Mouse (Mus musculus): Measurements from ENCODE around the gene Insr. TPM values are rescaled to one million over a fixed set of nuclear protein-coding genes. Genes with fewer than 3 reads are reported as not detected.
"Not testable (repeated sequence)": the region's sequence is repeated elsewhere in the genome, so short reads cannot be mapped to it uniquely, and the experiment has no call there.

Insr gene
- polyA plus RNA-seq, 1 experiment from 2014 or later, result 41.8 TPM

DNA sequence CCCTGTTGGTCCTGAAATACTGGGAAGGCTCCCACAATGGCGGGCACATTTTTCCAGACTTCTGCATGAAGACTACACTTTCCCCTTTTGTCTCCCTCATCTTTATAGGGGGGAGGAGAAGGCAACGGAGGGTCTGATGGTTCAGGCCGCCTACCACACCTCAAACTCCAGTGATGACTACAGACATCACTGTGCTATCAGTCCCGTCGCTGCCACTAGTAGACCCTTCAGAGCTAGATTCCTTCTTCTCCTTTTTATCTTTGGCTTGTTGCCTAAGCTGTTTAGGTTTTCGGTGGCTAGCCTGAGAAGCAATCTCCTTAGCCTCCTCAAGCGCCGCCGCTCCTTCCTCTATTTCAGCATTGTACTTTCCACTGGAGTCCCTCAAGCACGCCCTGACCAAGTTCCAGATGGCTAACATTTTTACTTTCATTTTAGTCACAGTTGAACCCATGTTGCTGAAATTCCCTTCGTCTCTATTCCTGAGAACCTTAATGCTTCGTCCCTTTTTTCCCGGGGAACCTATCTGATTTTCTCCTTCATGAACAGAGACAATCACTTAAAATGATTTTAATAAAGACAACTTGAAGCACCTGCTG is 28.9 kb upstream of the Insr start:
- H3K4me1 ChIP-seq; H3K27me3 ChIP-seq; ATAC-seq (ENCODE audit: insufficient number of reproducible peaks, insufficient read depth, low FRiP score, low TSS enrichment, low read depth); H3K36me3 ChIP-seq; H3K4me2 ChIP-seq; H3K4me3 ChIP-seq; H3K9me3 ChIP-seq; H3K9ac ChIP-seq; H3K27ac ChIP-seq: not testable (repeated sequence)
- WGBS, result 90% methylated on average over 13 of the region's 13 CpGs

DNA sequence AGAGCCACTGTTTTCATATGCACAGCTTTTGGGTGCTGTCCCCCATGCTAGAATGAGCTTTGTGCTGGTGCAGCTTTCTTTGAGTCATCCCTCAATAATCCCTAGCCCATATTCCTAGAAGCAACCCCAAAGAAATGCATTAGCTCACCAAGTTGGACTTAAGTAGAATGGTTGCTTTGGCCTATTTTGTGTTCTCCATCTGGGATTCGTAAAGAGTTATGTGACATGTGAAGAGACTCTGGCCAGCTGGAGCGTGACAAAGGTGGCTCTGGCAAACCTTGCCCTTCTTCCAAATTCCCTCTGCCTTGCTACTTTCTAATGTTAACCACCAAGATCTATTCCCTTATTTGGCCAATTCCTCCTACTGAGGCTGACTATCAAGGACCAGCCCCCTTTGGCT is 22.7 kb upstream of the Insr start:
- Histone ChIP-seq H3K27ac (no peak overlapping the region), H3K9me3 (no peaks in the 10 kb centered on the region), H3K4me3 (no peak overlapping the region), H3K36me3 (no peaks in the 10 kb centered on the region), H3K4me2 (no peak overlapping the region), H3K9ac (no peak overlapping the region), H3K4me1 (no peaks in the 10 kb centered on the region), H3K27me3 (no peaks in the 10 kb centered on the region)
- ATAC-seq (ENCODE audit: insufficient number of reproducible peaks, insufficient read depth, low FRiP score, low TSS enrichment, low read depth), result no peak
- 72% methylated on average over 2 of the region's 2 CpGs for WGBS

DNA sequence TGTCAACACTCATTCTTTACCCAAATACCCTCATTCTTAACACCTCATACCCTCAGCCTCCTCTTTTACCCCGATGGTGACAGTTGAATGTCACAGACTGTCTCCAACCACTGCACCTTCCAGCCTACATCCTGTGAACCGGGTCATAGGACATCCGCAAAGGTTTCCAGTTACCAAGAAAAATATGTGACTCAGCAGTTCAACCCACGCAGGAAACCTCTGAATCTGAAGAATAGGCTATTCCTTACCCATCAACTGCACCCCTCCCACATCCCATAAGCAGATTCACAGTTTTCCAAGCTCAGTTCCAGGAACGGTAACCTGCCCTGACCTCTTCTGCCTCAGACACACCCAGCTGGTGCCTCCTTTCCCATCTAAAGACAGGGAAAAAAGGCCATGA is 19.9 kb upstream of the Insr start:
- Histone ChIP-seq H3K27ac (no peak overlapping the region), H3K4me2 (no peak overlapping the region), H3K27me3 (no peaks in the 10 kb centered on the region), H3K4me1 (no peaks in the 10 kb centered on the region), H3K9me3 (no peaks in the 10 kb centered on the region), H3K4me3 (no peak overlapping the region), H3K36me3 (no peaks in the 10 kb centered on the region), H3K9ac (no peak overlapping the region)
- WGBS, result 80% methylated on average over 5 of the region's 5 CpGs
- no peak for ATAC-seq (ENCODE audit: insufficient number of reproducible peaks, insufficient read depth, low FRiP score, low TSS enrichment, low read depth)

- ATAC-seq (ENCODE audit: insufficient number of reproducible peaks, insufficient read depth, low FRiP score, low TSS enrichment, low read depth), result no peak
- WGBS, result 31% methylated on average over 2 of the region's 2 CpGs
Measured at GRCm38 (mm10) chr8:3285824-3286223, 6.4 kb upstream of the Insr start.

GRCm38 (mm10) chr8:3284656-3285055 is 5.2 kb upstream of the Insr start:
- H3K9ac ChIP-seq, result no peak overlapping the region
- no peaks in the 10 kb centered on the region for H3K36me3 ChIP-seq
- H3K4me3 ChIP-seq, result no peak overlapping the region
- no peak overlapping the region for H3K4me2 ChIP-seq
- H3K27me3 ChIP-seq, result no peaks in the 10 kb centered on the region
- 0 out of 2 replicates have a peak, but pooled peaks cover 5% of the 10 kb centered on the region for H3K4me1 ChIP-seq
- no peak overlapping the region for H3K27ac ChIP-seq
- H3K9me3 ChIP-seq, result no peaks in the 10 kb centered on the region
- WGBS, result 71% methylated on average over 4 of the region's 4 CpGs
- no peak for ATAC-seq (ENCODE audit: insufficient number of reproducible peaks, insufficient read depth, low FRiP score, low TSS enrichment, low read depth)

More at GRCm38 (mm10) chr8:3285824-3286223, 6.4 kb upstream of the Insr start:
- no peak overlapping the region for H3K9ac ChIP-seq
- H3K4me1 ChIP-seq, result no peaks in the 10 kb centered on the region
- H3K27ac ChIP-seq, result no peak overlapping the region
- no peak overlapping the region for H3K4me3 ChIP-seq
- H3K27me3 ChIP-seq, result no peaks in the 10 kb centered on the region
- no peak overlapping the region for H3K4me2 ChIP-seq
- no peaks in the 10 kb centered on the region for H3K36me3 ChIP-seq
- no peaks in the 10 kb centered on the region for H3K9me3 ChIP-seq

DNA sequence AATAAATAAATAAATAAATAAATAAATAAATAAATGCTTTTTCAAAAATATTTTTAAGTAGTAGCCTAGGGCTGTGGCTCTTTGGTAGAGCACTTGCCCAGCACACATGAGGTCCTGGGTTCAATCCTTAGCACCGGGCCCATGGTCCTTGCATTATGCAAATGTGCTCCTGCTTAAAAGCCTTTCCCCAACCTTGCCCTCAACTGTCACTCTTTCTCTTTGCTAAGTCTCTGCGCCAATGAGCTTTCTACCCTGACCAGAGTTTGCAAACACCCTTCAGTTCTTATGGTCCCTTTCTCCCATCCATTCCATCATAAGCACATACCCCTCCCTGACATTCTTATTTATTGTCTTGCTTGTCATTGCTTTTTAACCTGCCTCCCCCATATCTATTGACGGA is 1.9 kb upstream of the Insr start:
- H3K27ac ChIP-seq, result no peak overlapping the region
- H3K9ac ChIP-seq, result no peak overlapping the region
- H3K9me3 ChIP-seq, result no peaks in the 10 kb centered on the region
- no peaks in the 10 kb centered on the region for H3K27me3 ChIP-seq
- ATAC-seq (ENCODE audit: insufficient number of reproducible peaks, insufficient read depth, low FRiP score, low TSS enrichment, low read depth), result no peak
- H3K4me1 ChIP-seq, result peaks cover 24% of the 10 kb centered on the region
- H3K36me3 ChIP-seq, result no peaks in the 10 kb centered on the region
- no peak overlapping the region for H3K4me2 ChIP-seq
- H3K4me3 ChIP-seq, result no peak overlapping the region
- WGBS, result 81% methylated on average over 3 of the region's 3 CpGs

- no peak overlapping the region for H3K9ac ChIP-seq
- no peaks in the 10 kb centered on the region for H3K36me3 ChIP-seq
- peaks cover 31% of the 10 kb centered on the region for H3K4me1 ChIP-seq
- H3K4me3 ChIP-seq, result peak overlapping the region; percentile 97
- 35% methylated on average over 11 of the region's 11 CpGs for WGBS
- H3K27me3 ChIP-seq, result no peaks in the 10 kb centered on the region
- ATAC-seq (ENCODE audit: insufficient number of reproducible peaks, insufficient read depth, low FRiP score, low TSS enrichment, low read depth), result no peak
- no peaks in the 10 kb centered on the region for H3K9me3 ChIP-seq
- H3K4me2 ChIP-seq, result peak overlapping the region; percentile 87
- H3K27ac ChIP-seq, result no peak overlapping the region
Measured at GRCm38 (mm10) chr8:3280266-3280910, 971 bp upstream of the Insr start.

DNA sequence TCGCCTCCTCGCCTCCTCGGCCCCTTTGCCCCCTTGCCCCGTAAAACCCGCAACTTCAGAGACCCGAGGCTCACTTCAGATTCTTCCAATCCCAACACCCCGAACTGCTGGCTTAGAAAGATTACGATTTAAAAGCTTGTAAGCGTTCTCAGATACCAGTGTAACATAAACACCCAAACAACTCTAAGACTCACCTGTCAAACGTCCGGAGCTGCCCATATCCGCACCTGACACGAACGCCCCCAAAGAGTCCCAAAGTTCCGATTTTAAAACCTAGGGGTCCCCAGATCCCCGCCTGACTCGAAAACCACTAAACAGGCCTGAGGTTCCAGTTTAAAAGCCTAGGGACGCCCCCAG is 282 bp upstream of the Insr start:
- ATAC-seq (ENCODE audit: insufficient number of reproducible peaks, insufficient read depth, low FRiP score, low TSS enrichment, low read depth), result peak; percentile 15; the same call in 1 of the 2 replicates
- Histone ChIP-seq H3K4me1 (peaks cover 38% of the 10 kb centered on the region), H3K4me2 (peak overlapping the region; percentile 87), H3K36me3 (no peaks in the 10 kb centered on the region), H3K9ac (peak overlapping the region; percentile 98), H3K4me3 (peak overlapping the region; percentile 97), H3K27me3 (no peaks in the 10 kb centered on the region), H3K9me3 (no peaks in the 10 kb centered on the region), H3K27ac (no peak overlapping the region)
- WGBS, result under 1% methylated on average over 18 of the region's 18 CpGs

- ATAC-seq (ENCODE audit: insufficient number of reproducible peaks, insufficient read depth, low FRiP score, low TSS enrichment, low read depth), result no peak
- Histone ChIP-seq H3K4me2 (peak overlapping the region; percentile 87), H3K36me3 (no peaks in the 10 kb centered on the region), H3K9me3 (no peaks in the 10 kb centered on the region), H3K27me3 (no peaks in the 10 kb centered on the region), H3K4me1 (peaks cover 40% of the 10 kb centered on the region), H3K9ac (peak overlapping the region; percentile 98), H3K4me3 (peak overlapping the region; percentile 97), H3K27ac (no peak overlapping the region)
- 32% methylated on average over 15 of the region's 15 CpGs for WGBS
Measured at GRCm38 (mm10) chr8:3278181-3278820, 1.1 kb downstream of the Insr start.

DNA sequence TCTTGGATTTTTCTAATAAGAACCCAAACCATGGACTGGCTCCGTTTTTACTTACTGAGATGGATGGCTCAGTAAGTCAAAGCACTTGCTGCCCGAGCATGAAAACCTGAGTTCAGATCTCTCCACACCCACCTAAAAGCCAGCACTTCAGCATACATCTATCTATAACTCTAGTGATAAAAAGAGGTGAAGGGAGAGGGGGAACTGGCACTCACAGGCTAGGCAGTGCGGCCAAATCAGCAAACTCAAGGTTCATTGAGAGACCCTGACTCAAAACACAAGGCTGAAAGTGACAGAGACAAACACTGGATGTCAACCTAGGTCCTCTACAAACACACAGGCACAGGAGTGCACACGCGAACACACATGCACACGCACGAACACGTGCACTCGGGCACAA is 2.2 kb downstream of the Insr start:
- 94% methylated on average over 9 of the region's 9 CpGs for WGBS
- no peak overlapping the region for H3K4me3 ChIP-seq
- no peaks in the 10 kb centered on the region for H3K36me3 ChIP-seq
- peak overlapping the region; percentile 87; the same call in 1 of the 2 replicates for H3K4me2 ChIP-seq
- H3K4me1 ChIP-seq, result peaks cover 40% of the 10 kb centered on the region
- H3K27me3 ChIP-seq, result no peaks in the 10 kb centered on the region
- H3K9ac ChIP-seq, result no peak overlapping the region
- ATAC-seq (ENCODE audit: insufficient number of reproducible peaks, insufficient read depth, low FRiP score, low TSS enrichment, low read depth), result no peak
- H3K27ac ChIP-seq, result no peak overlapping the region
- no peaks in the 10 kb centered on the region for H3K9me3 ChIP-seq

GRCm38 (mm10) chr8:3276009-3276408 is 3.4 kb downstream of the Insr start:
- Histone ChIP-seq H3K9me3 (no peaks in the 10 kb centered on the region), H3K4me2 (no peak overlapping the region), H3K36me3 (no peaks in the 10 kb centered on the region), H3K27me3 (no peaks in the 10 kb centered on the region), H3K4me1 (peaks cover 40% of the 10 kb centered on the region), H3K4me3 (no peak overlapping the region), H3K27ac (no peak overlapping the region), H3K9ac (no peak overlapping the region)
- 96% methylated on average over 8 of the region's 8 CpGs for WGBS
- no peak for ATAC-seq (ENCODE audit: insufficient number of reproducible peaks, insufficient read depth, low FRiP score, low TSS enrichment, low read depth)

GRCm38 (mm10) chr8:3275189-3275588 is 4.2 kb downstream of the Insr start:
- H3K4me1 ChIP-seq, result peaks cover 38% of the 10 kb centered on the region
- no peak for ATAC-seq (ENCODE audit: insufficient number of reproducible peaks, insufficient read depth, low FRiP score, low TSS enrichment, low read depth)
- H3K36me3 ChIP-seq, result no peaks in the 10 kb centered on the region
- no peak overlapping the region for H3K4me2 ChIP-seq
- no peak overlapping the region for H3K27ac ChIP-seq
- 59% methylated on average over 5 of the region's 5 CpGs for WGBS
- H3K9me3 ChIP-seq, result no peaks in the 10 kb centered on the region
- no peak overlapping the region for H3K9ac ChIP-seq
- no peaks in the 10 kb centered on the region for H3K27me3 ChIP-seq
- H3K4me3 ChIP-seq, result no peak overlapping the region

Measured in embryonic facial prominence, embryonic 13.5 days (tissue).